Mouse (Mus musculus): ENCODE measurements around the gene Ugt1a2. TPM values are rescaled to one million over a fixed set of nuclear protein-coding genes. Genes with fewer than 3 reads are reported as not detected.

The Ugt1a2 gene
- total and polyA plus RNA-seq, 2 experiments from 2014 or later, result not detected

DNA sequence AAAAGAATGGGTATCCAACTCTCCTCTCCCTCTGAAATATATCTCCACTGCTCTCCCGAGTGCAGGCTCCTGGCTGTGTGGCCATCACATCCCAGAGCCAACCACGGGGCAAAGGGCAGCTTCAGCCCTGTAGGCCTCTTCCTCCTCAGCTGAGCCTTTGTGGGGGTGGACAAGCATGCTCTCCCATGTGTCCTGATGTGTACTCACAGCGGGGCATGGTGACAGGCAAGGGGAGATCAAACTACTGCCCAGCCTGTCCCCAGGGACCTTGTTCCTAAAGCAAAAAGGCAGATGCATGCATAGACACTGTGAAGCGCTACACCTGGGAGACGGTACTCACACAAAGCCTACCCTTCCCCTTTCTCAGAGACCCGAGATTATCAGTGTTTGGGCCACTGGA lies 59.7 kb downstream of the Ugt1a2 start:
- DNase-seq (ENCODE audit: low spot score) (no peak), ATAC-seq (no peak)
- no peak overlapping the region for H3K4me2 ChIP-seq (ENCODE audit: low read depth, low read length)
- H3K9me3 ChIP-seq (ENCODE audit: low read length), result peaks cover 23% of the 10 kb centered on the region; the same call in 1 of the 2 replicates
- H3K4me1 ChIP-seq (ENCODE audit: insufficient read depth, low read length), result no peaks in the 10 kb centered on the region
- no peaks in the 10 kb centered on the region for H3K27me3 ChIP-seq (ENCODE audit: insufficient read depth, low read length)
- H3K4me3 ChIP-seq (ENCODE audit: low read length), result no peak overlapping the region
- WGBS, result 76% methylated on average over 6 of the region's 6 CpGs
- no peak for TF ChIP-seq CTCF (IDR thresholded peaks at IDR 0.05; ENCODE audit: low read depth)
- H3K36me3 ChIP-seq (ENCODE audit: insufficient read depth, low read length), result peaks cover 45% of the 10 kb centered on the region
- H3K27ac ChIP-seq, result no peak overlapping the region
- H3K9ac ChIP-seq (replicated peaks; ENCODE audit: low read length), result no peak overlapping the region

DNA sequence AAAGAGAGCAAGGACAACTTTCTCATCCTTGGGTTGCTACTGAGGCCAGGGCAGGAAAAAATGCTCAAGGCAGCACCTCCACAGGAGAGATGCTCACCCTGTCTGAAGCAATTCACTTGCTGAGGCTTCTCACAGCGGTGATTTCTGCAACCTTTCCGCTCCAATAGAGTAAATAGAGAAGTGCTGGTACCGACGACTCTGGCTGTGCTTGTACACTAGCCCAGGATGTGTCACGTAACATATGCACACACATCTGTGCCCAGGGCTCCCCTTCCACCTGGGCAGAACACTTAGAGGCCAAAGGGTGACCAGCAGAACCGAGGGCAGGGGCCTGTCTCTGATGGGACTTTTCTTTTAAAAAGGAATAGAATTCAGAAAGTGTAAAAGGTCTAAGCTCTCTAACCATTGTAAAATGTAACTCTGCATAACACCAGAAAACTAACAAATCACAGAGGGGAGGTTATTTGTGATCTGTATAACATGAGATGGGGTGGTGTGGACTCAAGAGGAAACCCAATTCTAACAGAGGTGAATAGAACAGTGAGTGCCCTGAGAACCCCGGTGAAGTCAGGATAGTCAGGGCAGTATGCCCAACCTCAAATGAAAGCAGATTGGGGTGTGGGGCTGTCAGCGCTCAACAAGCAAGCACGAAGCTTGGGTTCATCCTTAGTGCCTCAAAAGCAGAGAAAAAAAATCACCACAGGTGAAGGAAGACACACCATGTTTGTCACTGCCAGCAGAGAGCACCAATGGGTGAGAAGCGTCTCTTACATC lies 60.4 kb downstream of the Ugt1a2 start:
- 78% methylated on average over 10 of the region's 10 CpGs for WGBS
- DNase-seq (ENCODE audit: low spot score) (no peak), ATAC-seq (no peak)
- Histone ChIP-seq H3K27ac (no peak overlapping the region), H3K4me2 (ENCODE audit: low read depth, low read length) (no peak overlapping the region), H3K9ac (replicated peaks; ENCODE audit: low read length) (no peak overlapping the region), H3K9me3 (ENCODE audit: low read length) (peaks cover 16% of the 10 kb centered on the region; the same call in 1 of the 2 replicates), H3K4me3 (ENCODE audit: low read length) (no peak overlapping the region), H3K4me1 (ENCODE audit: insufficient read depth, low read length) (no peaks in the 10 kb centered on the region), H3K36me3 (ENCODE audit: insufficient read depth, low read length) (peaks cover 52% of the 10 kb centered on the region), H3K27me3 (ENCODE audit: insufficient read depth, low read length) (no peaks in the 10 kb centered on the region)
- TF ChIP-seq CTCF (IDR thresholded peaks at IDR 0.05; ENCODE audit: low read depth), result no peak

DNA sequence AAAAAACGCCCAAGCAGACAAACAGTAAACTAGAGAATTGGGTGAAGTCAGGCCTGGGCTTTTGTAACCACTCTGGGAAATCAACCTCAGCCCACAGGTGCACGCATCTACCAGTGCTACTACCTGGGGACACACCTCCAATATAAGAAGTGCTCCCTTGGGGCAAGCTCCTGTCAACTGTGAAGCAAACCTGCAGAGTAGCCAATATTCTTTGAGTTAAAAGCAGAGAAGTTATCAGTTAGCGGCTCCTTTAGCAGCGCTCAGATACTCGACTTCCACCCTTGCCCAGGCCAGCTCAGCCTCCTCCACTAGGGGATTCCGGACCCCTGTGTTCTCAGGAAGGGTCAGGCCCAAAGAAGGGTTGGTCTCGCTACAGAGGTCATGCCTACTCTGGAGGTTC lies 61.3 kb downstream of the Ugt1a2 start:
- WGBS, result 85% methylated on average over 7 of the region's 7 CpGs
- Histone ChIP-seq H3K4me2 (ENCODE audit: low read depth, low read length) (no peak overlapping the region), H3K36me3 (ENCODE audit: insufficient read depth, low read length) (peaks cover 61% of the 10 kb centered on the region), H3K9ac (replicated peaks; ENCODE audit: low read length) (no peak overlapping the region), H3K27me3 (ENCODE audit: insufficient read depth, low read length) (no peaks in the 10 kb centered on the region), H3K4me1 (ENCODE audit: insufficient read depth, low read length) (no peaks in the 10 kb centered on the region), H3K4me3 (ENCODE audit: low read length) (no peak overlapping the region), H3K27ac (no peak overlapping the region), H3K9me3 (ENCODE audit: low read length) (peaks cover 7% of the 10 kb centered on the region; the same call in 1 of the 2 replicates)
- no peak for TF ChIP-seq CTCF (IDR thresholded peaks at IDR 0.05; ENCODE audit: low read depth)
- DNase-seq (ENCODE audit: low spot score) (no peak), ATAC-seq (no peak)

DNA sequence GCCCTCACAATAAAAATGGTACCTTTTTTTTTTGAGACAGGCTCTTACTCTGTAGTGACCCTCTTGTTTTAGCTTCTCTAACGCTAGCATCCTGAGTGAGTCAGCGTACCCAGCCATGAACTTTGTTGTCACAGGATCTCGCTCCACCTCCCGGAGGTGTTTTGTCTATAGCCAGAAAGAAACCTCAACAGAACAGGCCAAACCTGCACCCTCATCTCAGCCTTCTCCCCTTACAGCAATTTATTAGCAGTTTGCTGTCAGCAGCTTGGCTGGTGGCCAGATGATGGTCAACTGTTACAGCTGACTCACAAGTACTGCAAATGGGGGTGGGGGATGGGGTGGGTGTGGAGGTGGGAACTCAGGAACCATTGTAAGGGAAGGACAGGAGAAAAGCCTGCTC lies 61.9 kb downstream of the Ugt1a2 start:
- WGBS, result 80% methylated on average over 4 of the region's 4 CpGs
- peak; percentile 75 for DNase-seq (ENCODE audit: low spot score)
- ATAC-seq, result no peak

DNA sequence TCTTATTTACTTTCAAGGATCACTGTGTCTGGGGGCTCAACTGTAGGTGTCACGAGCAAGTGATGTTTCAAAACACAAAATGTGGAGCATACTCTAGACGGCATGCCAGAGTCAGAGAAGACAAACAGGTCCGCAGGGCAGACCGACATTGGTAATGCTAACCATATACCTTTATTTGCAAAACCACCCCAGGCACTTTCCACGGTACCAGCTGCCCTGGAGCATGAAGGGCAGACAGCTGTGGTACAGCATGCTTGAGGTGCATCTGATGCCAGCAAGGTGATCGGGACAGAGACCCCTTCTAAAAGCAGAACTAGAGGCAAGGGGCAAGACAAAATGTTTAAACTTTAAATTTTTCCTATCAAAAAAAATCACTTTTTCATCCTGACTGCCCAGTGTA lies 62.6 kb downstream of the Ugt1a2 start:
- DNase-seq (ENCODE audit: low spot score), result no peak

More for the DNA sequence above, 61.9 kb downstream of the Ugt1a2 start:
- no peaks in the 10 kb centered on the region for H3K27me3 ChIP-seq (ENCODE audit: insufficient read depth, low read length)
- H3K27ac ChIP-seq, result no peak overlapping the region
- TF ChIP-seq CTCF (IDR thresholded peaks at IDR 0.05; ENCODE audit: low read depth), result no peak
- H3K4me2 ChIP-seq (ENCODE audit: low read depth, low read length), result no peak overlapping the region
- H3K9me3 ChIP-seq (ENCODE audit: low read length), result peaks cover 2% of the 10 kb centered on the region; the same call in 1 of the 2 replicates
- H3K4me1 ChIP-seq (ENCODE audit: insufficient read depth, low read length), result no peaks in the 10 kb centered on the region
- H3K36me3 ChIP-seq (ENCODE audit: insufficient read depth, low read length), result peaks cover 66% of the 10 kb centered on the region
- no peak overlapping the region for H3K9ac ChIP-seq (replicated peaks; ENCODE audit: low read length)
- no peak overlapping the region for H3K4me3 ChIP-seq (ENCODE audit: low read length)

DNA sequence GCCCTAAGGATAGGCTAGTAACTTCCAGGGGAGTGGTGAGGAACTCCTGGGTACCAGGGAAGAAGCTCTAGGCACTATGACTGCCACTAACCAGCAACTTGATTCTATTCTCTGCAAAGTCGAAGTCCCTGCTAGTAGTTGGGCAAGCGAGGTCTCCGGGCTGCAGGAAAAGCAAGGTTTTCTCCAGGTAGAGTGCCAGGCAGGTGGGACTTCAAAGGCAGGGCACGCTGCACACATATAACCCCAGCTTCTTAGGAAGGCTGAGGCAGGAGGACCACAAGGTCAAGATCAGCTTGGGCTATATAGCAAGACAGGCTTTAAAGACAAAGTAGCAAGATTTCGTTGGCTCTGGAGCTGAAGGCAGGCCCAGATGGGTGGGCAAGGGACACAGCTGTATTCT lies 63.4 kb downstream of the Ugt1a2 start:
- no peaks in the 10 kb centered on the region for H3K27me3 ChIP-seq (ENCODE audit: insufficient read depth, low read length)
- 94% methylated on average over 5 of the region's 5 CpGs for WGBS
- ATAC-seq (no peak), DNase-seq (ENCODE audit: low spot score) (no peak)
- no peaks in the 10 kb centered on the region for H3K9me3 ChIP-seq (ENCODE audit: low read length)
- H3K9ac ChIP-seq (replicated peaks; ENCODE audit: low read length), result no peak overlapping the region
- no peaks in the 10 kb centered on the region for H3K4me1 ChIP-seq (ENCODE audit: insufficient read depth, low read length)
- H3K36me3 ChIP-seq (ENCODE audit: insufficient read depth, low read length), result peaks cover 81% of the 10 kb centered on the region
- H3K4me2 ChIP-seq (ENCODE audit: low read depth, low read length), result no peak overlapping the region
- no peak overlapping the region for H3K4me3 ChIP-seq (ENCODE audit: low read length)
- TF ChIP-seq CTCF (IDR thresholded peaks at IDR 0.05; ENCODE audit: low read depth), result no peak
- no peak overlapping the region for H3K27ac ChIP-seq

More for the DNA sequence above, 62.6 kb downstream of the Ugt1a2 start:
- no peak for ATAC-seq
- 76% methylated on average over 6 of the region's 6 CpGs for WGBS
- no peak overlapping the region for H3K9ac ChIP-seq (replicated peaks; ENCODE audit: low read length)
- no peaks in the 10 kb centered on the region for H3K27me3 ChIP-seq (ENCODE audit: insufficient read depth, low read length)
- H3K9me3 ChIP-seq (ENCODE audit: low read length), result no peaks in the 10 kb centered on the region
- no peak overlapping the region for H3K4me3 ChIP-seq (ENCODE audit: low read length)
- H3K36me3 ChIP-seq (ENCODE audit: insufficient read depth, low read length), result peaks cover 73% of the 10 kb centered on the region
- no peak overlapping the region for H3K4me2 ChIP-seq (ENCODE audit: low read depth, low read length)
- no peaks in the 10 kb centered on the region for H3K4me1 ChIP-seq (ENCODE audit: insufficient read depth, low read length)
- no peak overlapping the region for H3K27ac ChIP-seq
- no peak for TF ChIP-seq CTCF (IDR thresholded peaks at IDR 0.05; ENCODE audit: low read depth)

DNA sequence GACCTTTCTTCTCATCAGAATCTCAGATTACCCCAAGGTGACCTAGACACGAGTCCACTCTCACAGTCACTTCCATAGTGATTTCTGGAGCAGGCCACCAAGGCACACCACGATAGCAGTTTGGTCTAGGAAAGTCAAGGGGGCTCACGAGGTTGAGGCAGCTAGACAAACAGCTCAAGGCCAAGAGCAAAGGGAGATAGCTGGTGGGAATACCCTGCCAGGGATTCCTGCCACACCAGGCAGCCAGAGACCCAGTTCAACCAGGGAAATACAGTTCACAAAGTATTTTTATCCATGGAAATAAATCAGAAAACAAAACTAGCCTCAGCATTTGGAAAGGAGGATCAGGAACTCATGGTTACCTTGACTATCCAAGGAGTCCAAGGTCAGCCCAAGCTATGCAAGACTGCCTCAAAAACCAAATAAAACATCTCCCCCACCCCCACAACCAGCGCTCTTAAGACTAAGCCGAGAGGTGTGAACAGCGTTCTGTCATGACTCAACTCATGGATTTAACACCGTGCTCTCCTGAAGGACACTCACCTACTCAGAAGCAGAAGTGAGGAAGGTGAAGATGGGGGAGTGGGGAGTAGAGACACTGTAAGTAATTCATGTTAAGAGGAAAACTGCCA lies 64.0 kb downstream of the Ugt1a2 start:
- no peak for ATAC-seq
- TF ChIP-seq CTCF (IDR thresholded peaks at IDR 0.05; ENCODE audit: low read depth), result no peak
- 91% methylated on average over 7 of the region's 7 CpGs for WGBS

More for the DNA sequence above, 64.0 kb downstream of the Ugt1a2 start:
- H3K36me3 ChIP-seq (ENCODE audit: insufficient read depth, low read length), result peaks cover 87% of the 10 kb centered on the region
- no peak overlapping the region for H3K4me2 ChIP-seq (ENCODE audit: low read depth, low read length)
- H3K27me3 ChIP-seq (ENCODE audit: insufficient read depth, low read length), result no peaks in the 10 kb centered on the region
- H3K4me1 ChIP-seq (ENCODE audit: insufficient read depth, low read length), result no peaks in the 10 kb centered on the region
- no peaks in the 10 kb centered on the region for H3K9me3 ChIP-seq (ENCODE audit: low read length)
- no peak overlapping the region for H3K9ac ChIP-seq (replicated peaks; ENCODE audit: low read length)
- H3K27ac ChIP-seq, result no peak overlapping the region
- DNase-seq (ENCODE audit: low spot score), result no peak
- H3K4me3 ChIP-seq (ENCODE audit: low read length), result no peak overlapping the region
